Mouse (Mus musculus) ovary, postnatal 36 days (tissue): ENCODE measurements around the gene Eif3b.

ENCODE experiments used
- DNase-seq: peaks from one replicate; pipeline ENCODE4 v3.0.0; 2022; ENCODE audit warnings: low spot score, mixed read lengths

Gene Eif3b

DNA sequence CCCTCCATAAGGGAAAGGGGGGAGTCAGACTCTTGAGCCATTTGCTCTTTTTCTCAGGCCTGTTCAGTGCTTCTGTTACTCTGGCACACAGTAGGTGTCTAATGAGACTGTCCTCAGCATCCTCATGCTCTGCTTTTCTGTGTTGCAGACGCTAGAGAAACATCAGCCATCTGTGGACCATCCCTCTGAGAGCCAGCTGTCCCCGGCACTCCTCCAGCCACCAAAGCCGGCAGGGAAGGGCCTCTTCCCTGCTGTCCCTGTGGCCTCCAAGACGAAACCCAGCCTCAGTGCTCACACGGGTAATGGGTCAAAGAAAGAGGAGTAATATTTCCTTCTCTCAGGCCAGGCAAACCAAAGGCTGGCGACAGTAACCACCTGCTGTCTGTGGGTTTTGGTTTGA, 72.0 kb downstream of the Eif3b start:
- no peak for DNase-seq

DNA sequence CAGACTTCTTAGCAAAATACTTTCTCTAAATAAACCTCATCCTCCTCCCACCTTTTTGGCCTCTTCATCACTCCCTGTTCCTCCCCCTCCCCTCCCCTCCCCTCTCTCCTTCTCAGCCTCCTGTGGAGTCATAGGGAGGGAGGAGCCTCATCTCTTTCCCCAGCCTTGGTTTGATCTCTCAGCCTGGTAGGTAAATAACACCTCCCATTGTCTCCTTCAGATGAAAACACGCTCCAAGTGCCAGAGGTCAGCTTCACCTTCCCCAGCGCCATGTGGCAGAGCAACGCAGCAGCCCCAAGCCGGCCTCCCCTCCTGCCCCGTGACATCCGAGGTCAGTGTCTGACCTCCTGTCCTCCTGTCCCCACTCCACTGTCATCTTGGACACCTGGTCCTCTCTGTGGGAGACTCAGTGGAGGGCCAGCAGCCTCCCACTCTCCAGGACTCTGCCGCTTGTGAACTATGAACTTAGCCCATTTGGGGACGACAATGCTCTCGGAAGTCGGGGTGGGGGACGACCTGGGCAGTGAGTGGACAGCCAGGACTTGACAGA, 73.6 kb downstream of the Eif3b start:
- DNase-seq = no peak
